Mouse (Mus musculus): ENCODE data around the gene Ccdc88c.

Gene Ccdc88c

DNA sequence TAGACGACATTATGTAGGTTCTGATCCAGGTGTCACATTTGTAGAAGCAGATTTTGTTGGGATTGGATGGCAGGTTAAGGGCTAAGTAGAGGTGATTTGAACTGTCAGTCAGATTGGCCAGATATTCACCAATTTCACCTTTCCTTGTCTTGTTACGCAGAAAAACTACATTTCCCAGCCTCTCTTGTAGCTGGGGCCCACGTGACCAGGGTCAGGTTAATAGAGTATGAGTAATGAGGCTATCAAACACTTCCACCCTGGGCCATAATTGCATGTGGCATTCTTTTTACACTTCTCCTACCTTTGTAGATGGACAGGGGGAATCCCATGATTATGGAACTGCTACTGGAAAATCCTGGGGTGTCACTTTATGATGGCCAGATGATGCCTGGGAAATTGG is 155.2 kb downstream of the Ccdc88c start:
- no peak for DNase-seq

DNA sequence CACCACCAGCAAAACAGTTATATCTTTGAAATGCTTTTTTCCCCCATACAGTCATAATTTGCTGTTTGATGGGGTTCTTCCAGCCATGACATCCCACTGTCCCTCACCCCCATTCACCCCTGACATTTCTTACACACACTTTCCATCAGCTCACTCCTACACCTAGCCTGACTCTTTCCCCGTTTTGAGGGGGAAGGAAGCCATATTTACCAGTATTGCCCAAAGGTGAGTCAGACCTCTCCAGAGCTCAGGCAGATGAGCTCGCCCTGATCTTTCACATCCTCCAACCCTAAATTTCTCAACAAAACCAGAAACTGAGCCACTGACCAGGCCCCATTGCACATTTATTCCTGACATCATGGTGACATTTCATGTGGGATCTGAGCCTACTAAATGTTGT is 157.0 kb downstream of the Ccdc88c start:
- DNase-seq = no peak

DNA sequence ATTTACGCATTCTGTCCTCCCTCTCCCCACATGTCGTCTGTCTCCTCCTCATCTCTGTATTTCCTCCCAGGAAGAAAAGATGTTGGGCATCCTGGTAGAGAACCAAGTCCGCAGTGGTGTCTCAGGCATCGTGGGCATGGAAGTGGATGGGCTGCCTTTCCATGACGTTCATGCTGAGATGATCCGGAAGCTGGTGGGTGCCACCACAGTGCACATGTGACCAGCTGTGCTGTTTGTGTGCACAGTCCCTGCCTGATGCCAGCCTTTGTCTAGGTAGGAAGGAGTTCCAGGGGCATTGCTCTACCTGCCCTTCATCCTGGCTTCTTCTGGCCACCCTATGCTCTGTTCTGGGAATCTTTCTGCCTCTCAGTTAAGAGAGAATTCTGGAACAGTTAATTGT is 157.6 kb downstream of the Ccdc88c start:
- DNase-seq = no peak

DNA sequence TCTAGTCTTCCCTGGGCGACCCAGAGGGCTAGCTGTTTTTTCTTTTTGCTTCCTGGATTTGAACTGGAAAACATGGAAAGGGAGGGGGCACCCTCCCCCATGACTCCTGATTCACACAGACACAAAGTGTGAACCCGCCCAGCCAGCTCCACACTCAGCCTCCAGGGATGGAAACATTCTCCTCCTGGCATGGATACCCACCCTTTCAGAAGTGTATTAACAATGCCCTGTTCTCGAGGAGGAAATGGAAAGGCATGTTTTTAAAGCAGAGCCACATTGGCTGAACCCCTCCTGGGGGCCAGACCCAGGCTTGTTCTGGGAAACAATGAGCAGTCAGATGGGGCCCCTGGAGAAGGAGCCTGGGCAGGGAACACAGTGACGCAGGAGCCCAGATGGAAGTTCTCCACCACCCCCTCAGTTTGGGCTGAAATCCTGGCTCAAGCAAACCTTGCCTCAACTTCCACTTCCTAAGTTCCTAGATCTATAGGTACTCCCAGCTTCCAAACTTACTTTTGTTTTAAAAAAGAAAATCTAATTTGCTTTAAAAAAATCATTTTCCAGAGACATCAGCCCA is 160.7 kb downstream of the Ccdc88c start:
- no peak for DNase-seq

DNA sequence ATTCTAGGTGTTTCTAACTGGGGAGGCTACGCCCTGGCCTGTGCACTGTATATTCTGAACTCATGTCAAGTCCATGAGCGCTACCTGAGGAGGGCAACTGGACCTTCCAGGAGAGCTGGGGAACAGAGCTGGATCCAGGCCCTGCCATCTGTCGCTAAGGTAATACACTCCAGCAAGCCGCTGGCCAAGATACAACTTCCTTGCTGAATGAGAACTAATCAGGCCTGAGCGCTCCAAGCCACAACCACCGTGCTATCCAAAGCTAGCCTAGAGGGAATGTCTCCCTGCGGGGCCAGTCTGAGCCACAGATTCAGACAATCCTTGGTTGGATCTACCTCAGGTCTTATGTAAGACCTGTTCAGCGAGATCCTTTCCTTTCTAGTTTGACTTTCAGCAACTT is 161.8 kb downstream of the Ccdc88c start:
- no peak for DNase-seq

DNA sequence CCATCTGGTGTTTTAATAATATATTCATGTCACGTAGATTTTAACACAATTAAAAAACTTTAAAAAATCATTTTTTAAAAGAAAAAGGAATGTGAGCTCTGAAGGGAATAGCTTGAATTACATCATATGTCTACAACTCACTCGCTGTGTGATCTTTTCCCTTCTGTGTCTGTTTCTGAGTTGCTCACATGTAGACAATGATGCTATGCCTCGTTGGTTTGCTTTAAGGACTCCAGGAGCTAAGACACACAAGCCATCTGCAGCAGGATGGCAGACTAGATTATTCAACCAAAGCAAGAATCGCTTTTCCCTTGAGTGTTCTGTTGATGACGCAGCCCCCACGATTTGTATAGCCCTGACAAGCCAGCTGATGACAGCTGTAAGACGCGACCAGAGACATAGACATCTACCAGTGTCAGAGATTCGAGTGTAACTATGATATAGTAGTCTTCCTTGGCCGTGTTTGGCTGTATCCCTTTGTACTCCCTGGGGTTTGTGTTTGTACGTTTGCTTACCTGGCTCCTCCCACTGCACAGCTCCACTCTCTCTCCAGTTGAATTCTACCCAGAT is 163.3 kb downstream of the Ccdc88c start:
- no peak for DNase-seq

DNA sequence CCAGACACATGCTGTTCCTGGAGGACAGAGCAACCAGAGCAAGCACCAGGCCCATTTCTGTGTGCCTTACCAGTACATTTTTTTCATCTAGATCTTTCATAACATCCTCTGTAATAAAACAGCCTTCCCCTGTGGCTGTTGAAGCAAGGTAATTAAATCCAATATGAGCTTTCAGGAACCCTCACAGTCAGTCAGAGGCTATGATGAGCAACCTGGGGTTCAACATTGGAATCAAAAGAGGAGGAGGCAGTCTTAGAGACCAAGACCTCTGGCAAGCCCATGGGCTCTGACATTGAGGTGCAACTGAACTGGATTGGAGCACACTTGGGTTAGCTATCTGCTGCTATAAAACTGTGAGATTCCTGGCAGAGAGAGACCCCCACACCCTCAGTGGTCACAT is 163.8 kb downstream of the Ccdc88c start:
- DNase-seq = no peak

DNA sequence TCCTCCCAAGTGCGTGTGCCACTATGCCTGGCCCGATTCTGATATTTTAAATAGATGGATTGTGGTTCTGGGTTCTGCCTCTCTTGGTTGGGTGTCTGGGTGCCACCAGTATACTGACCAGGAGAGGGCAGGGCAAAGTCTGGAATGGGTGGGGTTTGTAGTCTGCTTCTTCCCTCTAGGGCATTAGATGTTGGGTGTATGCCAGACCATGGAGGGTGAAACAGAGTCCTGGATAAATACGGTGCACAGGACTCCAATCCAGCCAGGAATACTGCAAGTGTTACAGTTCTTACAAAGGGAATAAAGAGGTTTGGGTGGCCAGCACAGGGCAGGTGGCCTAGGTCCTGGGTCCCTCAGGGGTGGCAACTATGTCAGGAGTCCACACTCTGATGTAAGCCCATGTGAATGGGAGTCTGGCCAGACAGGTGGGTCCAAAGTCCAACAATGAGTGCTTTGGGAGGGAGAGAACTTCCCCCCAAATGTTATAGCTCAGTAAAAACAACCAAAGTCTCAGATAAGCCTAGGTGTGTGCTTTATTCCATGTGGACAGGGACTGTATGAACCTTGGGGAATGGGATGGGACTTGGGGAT is 165.9 kb downstream of the Ccdc88c start:
- DNase-seq = no peak

DNA sequence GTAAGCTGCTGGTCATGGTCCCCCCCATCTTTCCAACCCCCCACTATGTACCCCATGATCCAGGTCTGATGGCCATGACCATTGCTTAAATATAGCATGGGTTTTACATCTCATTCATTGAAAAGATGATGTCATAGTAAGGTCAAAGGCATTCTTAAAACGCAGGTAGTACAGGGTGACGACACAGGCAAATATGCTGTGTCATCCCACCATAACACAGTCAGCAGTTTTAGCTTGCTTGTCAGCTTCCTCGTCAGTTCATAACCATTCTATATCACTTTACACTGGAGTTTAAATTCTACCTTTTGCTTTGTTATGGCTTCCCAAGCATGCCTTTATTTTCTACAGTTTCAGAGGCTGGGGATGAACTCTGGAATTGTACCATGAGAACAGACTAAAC is 166.6 kb downstream of the Ccdc88c start:
- no peak for DNase-seq
